Mouse (Mus musculus): Measurements from ENCODE around the gene Cfap298. TPM values are rescaled to one million over a fixed set of nuclear protein-coding genes. Genes with fewer than 3 reads are reported as not detected.
A peak's percentile ranks its signal among the peaks of the same experiment; 100 is the strongest.

Cfap298 gene
- total and polyA plus RNA-seq, 2 experiments from 2014 or later = 28.6 to 73.4 TPM

GRCm38 (mm10) chr16:90955494-90955893 is 20.6 kb upstream of the Cfap298 start:
- peaks cover 71% of the 10 kb centered on the region for H3K36me3 ChIP-seq (ENCODE audit: insufficient read depth)
- ATAC-seq = no peak

GRCm38 (mm10) chr16:90953770-90954169 is 18.9 kb upstream of the Cfap298 start:
- WGBS = 95% methylated on average over 6 of the region's 6 CpGs
- Histone ChIP-seq H3K4me1 (ENCODE audit: insufficient read depth) (no peaks in the 10 kb centered on the region), H3K9ac (no peak overlapping the region), H3K4me3 (ENCODE audit: low read depth, low read length) (no peak overlapping the region), H3K27me3 (ENCODE audit: insufficient read depth, low read length) (no peaks in the 10 kb centered on the region), H3K9me3 (ENCODE audit: low read length) (no peaks in the 10 kb centered on the region), H3K27ac (ENCODE audit: low read depth, low read length) (no peak overlapping the region), H3K36me3 (ENCODE audit: insufficient read depth) (peaks cover 64% of the 10 kb centered on the region), H3K4me2 (ENCODE audit: low read depth) (no peak overlapping the region)
- DNase-seq (peak; percentile 10), ATAC-seq (no peak)
- TF ChIP-seq CTCF (IDR thresholded peaks at IDR 0.05; ENCODE audit: low read depth) = 0 out of 2 replicates have a peak, but pooled peaks have one; percentile 29

More at GRCm38 (mm10) chr16:90955494-90955893, 20.6 kb upstream of the Cfap298 start:
- H3K27ac ChIP-seq (ENCODE audit: low read depth, low read length) = no peak overlapping the region
- no peak overlapping the region for H3K9ac ChIP-seq
- H3K4me1 ChIP-seq (ENCODE audit: insufficient read depth) = no peaks in the 10 kb centered on the region
- DNase-seq = no peak
- H3K4me2 ChIP-seq (ENCODE audit: low read depth) = no peak overlapping the region
- H3K27me3 ChIP-seq (ENCODE audit: insufficient read depth, low read length) = no peaks in the 10 kb centered on the region
- H3K9me3 ChIP-seq (ENCODE audit: low read length) = no peaks in the 10 kb centered on the region
- H3K4me3 ChIP-seq (ENCODE audit: low read depth, low read length) = no peak overlapping the region
- WGBS = 81% methylated on average over 6 of the region's 6 CpGs
- TF ChIP-seq CTCF (IDR thresholded peaks at IDR 0.05; ENCODE audit: low read depth) = no peak

- no peaks in the 10 kb centered on the region for H3K4me1 ChIP-seq (ENCODE audit: insufficient read depth)
- DNase-seq (no peak), ATAC-seq (no peak)
- no peaks in the 10 kb centered on the region for H3K27me3 ChIP-seq (ENCODE audit: insufficient read depth, low read length)
- H3K9ac ChIP-seq = no peak overlapping the region
- no peak for TF ChIP-seq CTCF (IDR thresholded peaks at IDR 0.05; ENCODE audit: low read depth)
- peaks cover 62% of the 10 kb centered on the region for H3K36me3 ChIP-seq (ENCODE audit: insufficient read depth)
- no peak overlapping the region for H3K27ac ChIP-seq (ENCODE audit: low read depth, low read length)
- no peak overlapping the region for H3K4me3 ChIP-seq (ENCODE audit: low read depth, low read length)
- no peak overlapping the region for H3K4me2 ChIP-seq (ENCODE audit: low read depth)
- WGBS = 92% methylated on average over 9 of the region's 9 CpGs
- no peaks in the 10 kb centered on the region for H3K9me3 ChIP-seq (ENCODE audit: low read length)
These were observed 18.2 kb upstream of the Cfap298 start for GRCm38 (mm10) chr16:90953147-90953546.

- H3K9me3 ChIP-seq (ENCODE audit: low read length) = no peaks in the 10 kb centered on the region
- H3K9ac ChIP-seq = no peak overlapping the region
- ATAC-seq (no peak), DNase-seq (no peak)
- TF ChIP-seq CTCF (IDR thresholded peaks at IDR 0.05; ENCODE audit: low read depth) = no peak
- WGBS = 56% methylated on average over 17 of the region's 17 CpGs
- peaks cover 66% of the 10 kb centered on the region for H3K36me3 ChIP-seq (ENCODE audit: insufficient read depth)
- no peaks in the 10 kb centered on the region for H3K27me3 ChIP-seq (ENCODE audit: insufficient read depth, low read length)
- no peaks in the 10 kb centered on the region for H3K4me1 ChIP-seq (ENCODE audit: insufficient read depth)
- no peak overlapping the region for H3K4me2 ChIP-seq (ENCODE audit: low read depth)
- no peak overlapping the region for H3K27ac ChIP-seq (ENCODE audit: low read depth, low read length)
- no peak overlapping the region for H3K4me3 ChIP-seq (ENCODE audit: low read depth, low read length)
These were observed 15.5 kb upstream of the Cfap298 start for GRCm38 (mm10) chr16:90950354-90950963.

GRCm38 (mm10) chr16:90946977-90947376 is 12.1 kb upstream of the Cfap298 start:
- H3K4me1 ChIP-seq (ENCODE audit: insufficient read depth) = no peaks in the 10 kb centered on the region

GRCm38 (mm10) chr16:90941246-90941645 is 6.3 kb upstream of the Cfap298 start:
- no peak for TF ChIP-seq CTCF (IDR thresholded peaks at IDR 0.05; ENCODE audit: low read depth)
- H3K9ac ChIP-seq = no peak overlapping the region
- 94% methylated on average over 7 of the region's 7 CpGs for WGBS
- no peaks in the 10 kb centered on the region for H3K9me3 ChIP-seq (ENCODE audit: low read length)
- no peak overlapping the region for H3K4me2 ChIP-seq (ENCODE audit: low read depth)
- H3K4me1 ChIP-seq (ENCODE audit: insufficient read depth) = no peaks in the 10 kb centered on the region
- H3K4me3 ChIP-seq (ENCODE audit: low read depth, low read length) = no peak overlapping the region
- no peak overlapping the region for H3K27ac ChIP-seq (ENCODE audit: low read depth, low read length)
- DNase-seq (no peak), ATAC-seq (no peak)
- H3K36me3 ChIP-seq (ENCODE audit: insufficient read depth) = peaks cover 60% of the 10 kb centered on the region
- H3K27me3 ChIP-seq (ENCODE audit: insufficient read depth, low read length) = no peaks in the 10 kb centered on the region

More at GRCm38 (mm10) chr16:90946977-90947376, 12.1 kb upstream of the Cfap298 start:
- 69% methylated on average over 8 of the region's 8 CpGs for WGBS
- Histone ChIP-seq H3K4me2 (ENCODE audit: low read depth) (no peak overlapping the region), H3K27me3 (ENCODE audit: insufficient read depth, low read length) (no peaks in the 10 kb centered on the region), H3K36me3 (ENCODE audit: insufficient read depth) (peaks cover 67% of the 10 kb centered on the region), H3K27ac (ENCODE audit: low read depth, low read length) (no peak overlapping the region), H3K9me3 (ENCODE audit: low read length) (no peaks in the 10 kb centered on the region), H3K4me3 (ENCODE audit: low read depth, low read length) (no peak overlapping the region), H3K9ac (no peak overlapping the region)
- ATAC-seq (no peak), DNase-seq (no peak)
- TF ChIP-seq CTCF (IDR thresholded peaks at IDR 0.05; ENCODE audit: low read depth) = no peak

- peak; percentile 56 for ATAC-seq
- no peak for TF ChIP-seq CTCF (IDR thresholded peaks at IDR 0.05; ENCODE audit: low read depth)
- WGBS = 2% methylated on average over 38 of the region's 38 CpGs
- Histone ChIP-seq H3K27me3 (ENCODE audit: insufficient read depth, low read length) (no peaks in the 10 kb centered on the region), H3K4me2 (ENCODE audit: low read depth) (peak overlapping the region; percentile 78), H3K9me3 (ENCODE audit: low read length) (no peaks in the 10 kb centered on the region), H3K36me3 (ENCODE audit: insufficient read depth) (peaks cover 25% of the 10 kb centered on the region), H3K4me1 (ENCODE audit: insufficient read depth) (no peaks in the 10 kb centered on the region), H3K27ac (ENCODE audit: low read depth, low read length) (peak overlapping the region; percentile 88), H3K9ac (peak overlapping the region; percentile 88), H3K4me3 (ENCODE audit: low read depth, low read length) (peak overlapping the region; percentile 85)
- DNase-seq = peak; percentile 72
These were observed 674 bp downstream of the Cfap298 start for GRCm38 (mm10) chr16:90934193-90934686.

All from forebrain, postnatal 0 days (tissue).